Mouse (Mus musculus): ENCODE data around the gene Unc5a. TPM values are rescaled to one million over a fixed set of nuclear protein-coding genes. Genes with fewer than 3 reads are reported as not detected.

Gene Unc5a
- total and polyA plus RNA-seq, 3 experiments: not detected

GRCm38 (mm10) chr13:54954745-54955144, 5.5 kb downstream of the Unc5a start:
- H3K27me3 ChIP-seq (ENCODE audit: control insufficient read depth in 1 of 2, insufficient read depth in 2 of 2, low read length in 2 of 2): no peaks in the 10 kb centered on the region
- H3K27ac ChIP-seq (ENCODE audit: control insufficient read depth, low read depth, low read length): no peak overlapping the region
- H3K9ac ChIP-seq (ENCODE audit: control insufficient read depth, low read depth, low read length, poor library complexity, severe bottlenecking): no peak overlapping the region
- no peaks in the 10 kb centered on the region for H3K9me3 ChIP-seq (replicated peaks; ENCODE audit: insufficient read depth, low read length)
- no peak overlapping the region for H3K4me3 ChIP-seq (ENCODE audit: control insufficient read depth in 1 of 2, insufficient read depth in 1 of 2, low read depth in 2 of 2, low read length in 2 of 2)
- no peaks in the 10 kb centered on the region for H3K4me1 ChIP-seq (ENCODE audit: control insufficient read depth in 1 of 2, insufficient read depth in 2 of 2, low read length in 2 of 2)
- H3K36me3 ChIP-seq (ENCODE audit: control insufficient read depth in 1 of 2, insufficient read depth in 2 of 2, low read length in 2 of 2): no peaks in the 10 kb centered on the region
- no peak for TF ChIP-seq SIN3A (IDR thresholded peaks at IDR 0.05; ENCODE audit: low read length)
- no peak for TF ChIP-seq POLR2A (IDR thresholded peaks at IDR 0.05; ENCODE audit: control insufficient read depth in 1 of 2, insufficient read depth in 1 of 2, low read depth in 1 of 2, low read length in 2 of 2, poor library complexity in 1 of 2)
- no peak for TF ChIP-seq MAZ (IDR thresholded peaks at IDR 0.05; ENCODE audit: low read depth, low read length)
- TF ChIP-seq MYB (IDR thresholded peaks at IDR 0.05; ENCODE audit: low read depth, low read length): no peak
- no peak for TF ChIP-seq NELFE (IDR thresholded peaks at IDR 0.05; ENCODE audit: low read depth, low read length)
- TF ChIP-seq MAFK (IDR thresholded peaks at IDR 0.05; ENCODE audit: borderline replicate concordance, low read depth, low read length): no peak
- TF ChIP-seq USF2 (IDR thresholded peaks at IDR 0.05; ENCODE audit: borderline replicate concordance in 1 of 2, insufficient read depth in 1 of 2, low read depth in 1 of 2, low read length in 2 of 2): no peak
- no peak for TF ChIP-seq CTCF (IDR thresholded peaks at IDR 0.05 in 2 of 3, conservative IDR thresholded peaks at IDR 0.05 in 1 of 3; ENCODE audit: control insufficient read depth in 1 of 3, insufficient read depth in 1 of 3, low read depth in 2 of 3, low read length in 3 of 3, poor library complexity in 1 of 3, severe bottlenecking in 1 of 3)
- DNase-seq (ENCODE audit: low read depth, low spot score): no peak
- H3K79me2 ChIP-seq (ENCODE audit: control insufficient read depth, insufficient read depth, low read length, poor library complexity): no peaks in the 10 kb centered on the region

GRCm38 (mm10) chr13:54955695-54956471, 6.7 kb downstream of the Unc5a start:
- H3K27me3 ChIP-seq (ENCODE audit: control insufficient read depth in 1 of 2, insufficient read depth in 2 of 2, low read length in 2 of 2): no peaks in the 10 kb centered on the region
- H3K79me2 ChIP-seq (ENCODE audit: control insufficient read depth, insufficient read depth, low read length, poor library complexity): no peaks in the 10 kb centered on the region
- H3K4me1 ChIP-seq (ENCODE audit: control insufficient read depth in 1 of 2, insufficient read depth in 2 of 2, low read length in 2 of 2): no peaks in the 10 kb centered on the region
- no peak overlapping the region for H3K4me3 ChIP-seq (ENCODE audit: control insufficient read depth in 1 of 2, insufficient read depth in 1 of 2, low read depth in 2 of 2, low read length in 2 of 2)
- no peaks in the 10 kb centered on the region for H3K36me3 ChIP-seq (ENCODE audit: control insufficient read depth in 1 of 2, insufficient read depth in 2 of 2, low read length in 2 of 2)
- no peak for DNase-seq (ENCODE audit: low read depth, low spot score)
- no peak overlapping the region for H3K27ac ChIP-seq (ENCODE audit: control insufficient read depth, low read depth, low read length)
- no peak overlapping the region for H3K9ac ChIP-seq (ENCODE audit: control insufficient read depth, low read depth, low read length, poor library complexity, severe bottlenecking)
- TF ChIP-seq TAL1 (IDR thresholded peaks at IDR 0.05; ENCODE audit: low read length) (no peak), EP300 (IDR thresholded peaks at IDR 0.05; ENCODE audit: low read depth in 1 of 2, low read length in 2 of 2) (no peak), MEF2A (IDR thresholded peaks at IDR 0.05; ENCODE audit: extremely low read depth, insufficient replicate concordance, low read depth, low read length, poor library complexity, severe bottlenecking) (no peak), USF2 (IDR thresholded peaks at IDR 0.05; ENCODE audit: borderline replicate concordance in 1 of 2, insufficient read depth in 1 of 2, low read depth in 1 of 2, low read length in 2 of 2) (no peak), SIN3A (IDR thresholded peaks at IDR 0.05; ENCODE audit: low read length) (no peak), ELF1 (IDR thresholded peaks at IDR 0.05; ENCODE audit: low read depth, low read length) (no peak), MYB (IDR thresholded peaks at IDR 0.05; ENCODE audit: low read depth, low read length) (no peak), MYC (IDR thresholded peaks at IDR 0.05; ENCODE audit: low read depth, low read length) (no peak), CTCF (IDR thresholded peaks at IDR 0.05 in 2 of 3, conservative IDR thresholded peaks at IDR 0.05 in 1 of 3; ENCODE audit: control insufficient read depth in 1 of 3, insufficient read depth in 1 of 3, low read depth in 2 of 3, low read length in 3 of 3, poor library complexity in 1 of 3, severe bottlenecking in 1 of 3) (no peak), MAFK (IDR thresholded peaks at IDR 0.05; ENCODE audit: borderline replicate concordance, low read depth, low read length) (no peak), ZC3H11A (IDR thresholded peaks at IDR 0.05; ENCODE audit: low read depth, low read length) (no peak), TBP (IDR thresholded peaks at IDR 0.05; ENCODE audit: low read depth, low read length) (no peak), POLR2AphosphoS2 (IDR thresholded peaks at IDR 0.05; ENCODE audit: low read length) (no peak), USF1 (IDR thresholded peaks at IDR 0.05; ENCODE audit: low read depth, low read length) (no peak), MAX (IDR thresholded peaks at IDR 0.05; ENCODE audit: low read length) (no peak), GABPA (IDR thresholded peaks at IDR 0.05; ENCODE audit: low read depth, low read length) (no peak)
- no peaks in the 10 kb centered on the region for H3K9me3 ChIP-seq (replicated peaks; ENCODE audit: insufficient read depth, low read length)
